Mouse (Mus musculus): ENCODE measurements around the gene Serpind1. TPM values are rescaled to one million over a fixed set of nuclear protein-coding genes. Genes with fewer than 3 reads are reported as not detected.

Serpind1 gene
- polyA plus RNA-seq (2017; shearing (Covaris generic)): 0.31 TPM

DNA sequence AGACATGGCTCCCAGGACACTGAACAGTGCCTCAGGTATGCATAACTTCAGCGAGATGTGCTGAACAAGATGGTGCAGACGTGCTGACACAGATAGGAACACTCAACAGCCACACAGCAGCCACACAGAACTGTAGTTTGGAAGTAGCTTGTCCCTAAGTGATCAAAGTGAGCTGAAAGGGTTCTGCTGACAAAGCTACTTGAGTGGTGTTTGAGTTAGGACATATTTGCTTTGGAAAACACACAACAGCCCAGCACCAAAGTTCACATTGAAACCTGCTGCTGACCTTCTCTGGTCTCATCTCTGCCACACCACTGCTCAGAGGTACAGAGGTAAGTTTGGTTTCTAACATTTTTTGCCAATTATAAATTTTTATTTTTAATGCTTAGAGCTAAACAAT lies at the start of gene Serpind1:
Gene Serpind1, plus strand, starts transcription at position 256 of the 400 bp plus-strand sequence.

Other genes starting within 250 kb of the Serpind1 start
- gene Ppil2, start 220.1 kb upstream of the Serpind1 start, polyA plus RNA-seq (2017; shearing (Covaris generic)): 256 TPM
- gene 2610318N02Rik, start 206.2 kb upstream of the Serpind1 start, polyA plus RNA-seq (2017; shearing (Covaris generic)): 4.4 TPM
- gene Sdf2l1, start 199.0 kb upstream of the Serpind1 start, polyA plus RNA-seq (2017; shearing (Covaris generic)): 46.3 TPM
- 5.8 TPM for gene Ydjc, start 186.8 kb upstream of the Serpind1 start, polyA plus RNA-seq (2017; shearing (Covaris generic))
- 2.7 TPM for gene Ccdc116, start 184.1 kb upstream of the Serpind1 start, polyA plus RNA-seq (2017; shearing (Covaris generic))
- 361 TPM for gene Ube2l3, start 128.7 kb upstream of the Serpind1 start, polyA plus RNA-seq (2017; shearing (Covaris generic))
- gene Rimbp3, start 122.8 kb upstream of the Serpind1 start, polyA plus RNA-seq (2017; shearing (Covaris generic)): not detected
- 1.4 TPM for gene Hic2, start 97.8 kb upstream of the Serpind1 start, polyA plus RNA-seq (2017; shearing (Covaris generic))
- 106 TPM for gene Tmem191c, start 55.3 kb upstream of the Serpind1 start, polyA plus RNA-seq (2017; shearing (Covaris generic))
- gene Snap29, start 74.6 kb downstream of the Serpind1 start, polyA plus RNA-seq (2017; shearing (Covaris generic)): 23.1 TPM
- gene Pi4ka, start 74.9 kb downstream of the Serpind1 start, polyA plus RNA-seq (2017; shearing (Covaris generic)): 33.9 TPM
- gene Crkl, start 120.6 kb downstream of the Serpind1 start, polyA plus RNA-seq (2017; shearing (Covaris generic)): 94.8 TPM
- gene Aifm3, start 158.2 kb downstream of the Serpind1 start, polyA plus RNA-seq (2017; shearing (Covaris generic)): not detected
- 67.0 TPM for gene Lztr1, start 177.3 kb downstream of the Serpind1 start, polyA plus RNA-seq (2017; shearing (Covaris generic))
- 82.1 TPM for gene Thap7, start 199.8 kb downstream of the Serpind1 start, polyA plus RNA-seq (2017; shearing (Covaris generic))
- gene Lrrc74b, start 229.9 kb downstream of the Serpind1 start, polyA plus RNA-seq (2017; shearing (Covaris generic)): not detected
- gene P2rx6, start 230.5 kb downstream of the Serpind1 start, polyA plus RNA-seq (2017; shearing (Covaris generic)): not detected